Mouse (Mus musculus): ENCODE results near the gene Bfsp1. TPM values are rescaled to one million over a fixed set of nuclear protein-coding genes. Genes with fewer than 3 reads are reported as not detected.

Bfsp1 gene
- polyA plus RNA-seq, 1 experiment = 3.9 TPM

DNA sequence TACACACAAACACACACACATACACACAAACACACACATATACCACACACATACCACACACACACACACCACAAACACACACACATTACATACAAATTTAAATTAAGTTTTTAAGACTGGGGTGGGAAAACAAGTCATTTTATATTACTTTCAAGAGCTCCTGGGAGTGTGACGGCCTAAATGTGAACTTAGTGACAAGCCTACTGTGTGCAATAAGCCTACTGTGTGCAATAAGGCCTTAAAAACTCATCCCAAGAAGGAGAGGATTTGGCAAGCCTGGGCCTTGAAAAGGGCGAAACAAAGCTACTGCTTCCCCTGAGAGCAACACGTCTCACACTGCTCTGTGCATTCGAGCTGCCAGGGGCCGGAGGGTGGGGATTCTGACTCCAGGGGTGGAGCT, 30.3 kb downstream of the Bfsp1 start:
- 83% methylated on average over 5 of the region's 5 CpGs for WGBS
- Histone ChIP-seq H3K4me3 (ENCODE audit: low read depth, low read length) (no peak overlapping the region), H3K4me1 (ENCODE audit: control insufficient read depth, insufficient read depth, insufficient read length, low read length) (peaks cover 3% of the 10 kb centered on the region; the same call in 1 of the 2 replicates)

GRCm38 (mm10) chr2:143831645-143832044, 31.3 kb downstream of the Bfsp1 start:
- Histone ChIP-seq H3K27ac (ENCODE audit: insufficient read depth, low read depth, low read length) (no peak overlapping the region), H3K27me3 (ENCODE audit: control insufficient read depth, insufficient read depth, low read length) (no peaks in the 10 kb centered on the region), H3K36me3 (ENCODE audit: control insufficient read depth, insufficient read depth, low read length) (no peaks in the 10 kb centered on the region), H3K4me3 (ENCODE audit: low read depth, low read length) (no peak overlapping the region), H3K4me1 (ENCODE audit: control insufficient read depth, insufficient read depth, insufficient read length, low read length) (no peaks in the 10 kb centered on the region)
- 53% methylated on average over 17 of the region's 17 CpGs for WGBS
- TF ChIP-seq CTCF (IDR thresholded peaks at IDR 0.05; ENCODE audit: extremely low read depth, insufficient read length, insufficient replicate concordance, low read depth, low read length) (no peak), POLR2A (IDR thresholded peaks at IDR 0.05; ENCODE audit: low read depth, low read length) (no peak)

More for the DNA sequence above, 30.3 kb downstream of the Bfsp1 start:
- Histone ChIP-seq H3K36me3 (ENCODE audit: control insufficient read depth, insufficient read depth, low read length) (no peaks in the 10 kb centered on the region), H3K27ac (ENCODE audit: insufficient read depth, low read depth, low read length) (no peak overlapping the region), H3K27me3 (ENCODE audit: control insufficient read depth, insufficient read depth, low read length) (no peaks in the 10 kb centered on the region)
- TF ChIP-seq CTCF (IDR thresholded peaks at IDR 0.05; ENCODE audit: extremely low read depth, insufficient read length, insufficient replicate concordance, low read depth, low read length) (no peak), POLR2A (IDR thresholded peaks at IDR 0.05; ENCODE audit: low read depth, low read length) (no peak)

DNA sequence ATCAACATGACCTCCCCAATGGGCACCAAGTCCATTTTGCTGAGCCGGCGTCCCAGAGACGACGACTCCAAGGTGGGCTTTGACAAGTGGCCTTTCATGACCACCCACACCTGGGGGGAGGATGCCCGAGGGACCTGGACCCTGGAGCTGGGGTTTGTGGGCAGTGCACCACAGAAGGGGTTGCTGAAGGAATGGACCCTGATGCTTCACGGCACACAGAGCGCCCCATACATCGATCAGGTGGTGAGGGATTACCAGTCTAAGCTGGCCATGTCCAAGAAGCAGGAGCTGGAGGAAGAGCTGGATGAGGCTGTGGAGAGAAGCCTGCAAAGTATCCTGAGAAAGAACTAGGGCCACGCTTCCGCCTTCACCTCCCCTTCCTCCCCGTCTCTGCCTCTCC, 49.5 kb downstream of the Bfsp1 start:
- no peak overlapping the region for H3K4me3 ChIP-seq (ENCODE audit: low read depth, low read length)
- TF ChIP-seq POLR2A (IDR thresholded peaks at IDR 0.05; ENCODE audit: low read depth, low read length) (no peak), CTCF (IDR thresholded peaks at IDR 0.05; ENCODE audit: extremely low read depth, insufficient read length, insufficient replicate concordance, low read depth, low read length) (no peak)
- 85% methylated on average over 11 of the region's 11 CpGs for WGBS
- no peak overlapping the region for H3K27ac ChIP-seq (ENCODE audit: insufficient read depth, low read depth, low read length)
- H3K4me1 ChIP-seq (ENCODE audit: control insufficient read depth, insufficient read depth, insufficient read length, low read length) = no peaks in the 10 kb centered on the region
- H3K36me3 ChIP-seq (ENCODE audit: control insufficient read depth, insufficient read depth, low read length) = no peaks in the 10 kb centered on the region
- H3K27me3 ChIP-seq (ENCODE audit: control insufficient read depth, insufficient read depth, low read length) = no peaks in the 10 kb centered on the region

DNA sequence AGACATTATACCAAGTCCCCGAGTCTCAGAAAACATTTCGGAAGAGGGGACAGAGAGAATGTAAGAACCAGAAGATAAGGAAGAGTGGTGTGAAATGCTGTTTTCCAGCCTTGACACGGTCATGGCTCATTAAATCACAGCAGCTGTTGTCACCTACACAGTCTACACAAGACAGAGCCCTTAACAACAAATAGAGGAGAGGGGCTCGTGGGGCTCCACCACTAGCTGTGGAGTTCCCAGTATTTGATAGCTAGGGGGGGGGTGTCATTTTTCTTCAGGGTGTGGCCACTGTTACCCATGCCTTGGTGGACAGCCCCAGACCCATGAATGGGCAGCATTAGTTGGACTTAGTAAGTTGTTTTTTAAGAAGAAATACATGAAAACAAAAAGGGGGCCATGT, 50.7 kb downstream of the Bfsp1 start:
- Histone ChIP-seq H3K36me3 (ENCODE audit: control insufficient read depth, insufficient read depth, low read length) (no peaks in the 10 kb centered on the region), H3K27ac (ENCODE audit: insufficient read depth, low read depth, low read length) (no peak overlapping the region), H3K4me3 (ENCODE audit: low read depth, low read length) (no peak overlapping the region), H3K27me3 (ENCODE audit: control insufficient read depth, insufficient read depth, low read length) (no peaks in the 10 kb centered on the region), H3K4me1 (ENCODE audit: control insufficient read depth, insufficient read depth, insufficient read length, low read length) (no peaks in the 10 kb centered on the region)
- WGBS = 69% methylated on average over 4 of the region's 4 CpGs
- no peak for TF ChIP-seq CTCF (IDR thresholded peaks at IDR 0.05; ENCODE audit: extremely low read depth, insufficient read length, insufficient replicate concordance, low read depth, low read length)
- TF ChIP-seq POLR2A (IDR thresholded peaks at IDR 0.05; ENCODE audit: low read depth, low read length) = no peak

DNA sequence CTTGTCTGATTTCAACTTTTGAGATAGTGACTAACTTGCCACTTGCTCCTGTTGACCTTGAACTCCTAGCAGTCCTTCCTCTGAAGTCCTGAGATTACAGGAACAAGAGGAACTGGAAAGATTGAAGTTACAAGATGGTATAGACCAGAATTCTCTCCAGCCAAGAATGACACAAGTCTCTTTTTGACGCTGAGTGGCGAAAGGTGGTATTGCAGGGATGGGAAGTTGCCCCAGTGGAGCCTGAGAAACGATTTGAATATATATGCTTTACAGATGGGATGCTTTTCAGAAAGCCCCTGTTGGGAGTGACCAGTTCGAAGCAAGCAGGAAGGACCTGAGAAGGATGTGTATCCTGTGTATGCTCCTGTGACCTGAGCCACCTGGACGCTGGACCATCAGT, 54.2 kb downstream of the Bfsp1 start:
- Histone ChIP-seq H3K36me3 (ENCODE audit: control insufficient read depth, insufficient read depth, low read length) (no peaks in the 10 kb centered on the region), H3K4me3 (ENCODE audit: low read depth, low read length) (no peak overlapping the region), H3K27ac (ENCODE audit: insufficient read depth, low read depth, low read length) (no peak overlapping the region), H3K4me1 (ENCODE audit: control insufficient read depth, insufficient read depth, insufficient read length, low read length) (no peaks in the 10 kb centered on the region), H3K27me3 (ENCODE audit: control insufficient read depth, insufficient read depth, low read length) (no peaks in the 10 kb centered on the region)
- TF ChIP-seq POLR2A (IDR thresholded peaks at IDR 0.05; ENCODE audit: low read depth, low read length) (no peak), CTCF (IDR thresholded peaks at IDR 0.05; ENCODE audit: extremely low read depth, insufficient read length, insufficient replicate concordance, low read depth, low read length) (no peak)
- 63% methylated on average over 5 of the region's 5 CpGs for WGBS

GRCm38 (mm10) chr2:143806924-143807664, 55.9 kb downstream of the Bfsp1 start:
- Histone ChIP-seq H3K4me1 (ENCODE audit: control insufficient read depth, insufficient read depth, insufficient read length, low read length) (no peaks in the 10 kb centered on the region), H3K27me3 (ENCODE audit: control insufficient read depth, insufficient read depth, low read length) (no peaks in the 10 kb centered on the region)
- 66% methylated on average over 9 of the region's 9 CpGs for WGBS

DNA sequence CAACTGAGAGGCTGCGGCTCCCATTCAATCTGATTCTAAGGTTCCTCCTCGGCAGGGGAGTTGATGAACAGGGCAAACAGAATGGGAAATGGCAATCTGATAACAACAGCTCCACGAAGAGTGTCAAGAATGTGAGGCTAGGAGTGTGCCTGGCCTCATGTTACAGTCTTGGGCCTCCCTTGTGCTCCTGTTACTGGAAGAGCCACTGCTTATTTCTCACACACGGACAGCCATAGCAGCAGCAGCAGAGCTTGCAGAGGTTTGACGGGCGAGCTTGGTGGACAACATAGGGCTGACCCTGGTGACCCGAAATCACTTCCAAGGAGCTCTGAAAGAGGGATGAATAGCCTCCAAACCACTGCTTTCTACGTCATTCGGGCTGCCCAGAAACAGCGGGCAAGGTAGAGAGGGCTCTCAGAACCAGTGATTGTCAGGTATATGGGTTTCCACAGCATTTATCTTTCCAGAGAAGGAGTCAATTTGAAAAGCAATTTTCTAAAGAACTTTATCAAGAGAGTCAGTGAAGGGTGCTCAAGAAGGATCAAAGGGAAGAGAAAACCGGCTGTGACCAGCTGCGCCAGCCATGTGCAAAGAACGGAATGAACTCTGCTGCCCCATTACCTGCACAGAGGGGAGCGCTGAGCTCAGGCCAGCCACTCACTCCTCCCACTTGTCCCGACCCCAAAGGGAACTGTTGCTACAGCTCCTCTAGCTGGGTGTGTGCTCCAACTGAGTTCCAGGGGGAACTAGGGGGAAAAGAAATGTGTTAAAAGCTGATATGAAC, 56.6 kb downstream of the Bfsp1 start:
- no peaks in the 10 kb centered on the region for H3K27me3 ChIP-seq (ENCODE audit: control insufficient read depth, insufficient read depth, low read length)
- TF ChIP-seq POLR2A (IDR thresholded peaks at IDR 0.05; ENCODE audit: low read depth, low read length) (no peak), CTCF (IDR thresholded peaks at IDR 0.05; ENCODE audit: extremely low read depth, insufficient read length, insufficient replicate concordance, low read depth, low read length) (no peak)

More at GRCm38 (mm10) chr2:143806924-143807664, 55.9 kb downstream of the Bfsp1 start:
- TF ChIP-seq POLR2A (IDR thresholded peaks at IDR 0.05; ENCODE audit: low read depth, low read length) (no peak), CTCF (IDR thresholded peaks at IDR 0.05; ENCODE audit: extremely low read depth, insufficient read length, insufficient replicate concordance, low read depth, low read length) (no peak)
- no peaks in the 10 kb centered on the region for H3K36me3 ChIP-seq (ENCODE audit: control insufficient read depth, insufficient read depth, low read length)
- no peak overlapping the region for H3K4me3 ChIP-seq (ENCODE audit: low read depth, low read length)
- H3K27ac ChIP-seq (ENCODE audit: insufficient read depth, low read depth, low read length) = no peak overlapping the region

More for the DNA sequence above, 56.6 kb downstream of the Bfsp1 start:
- 52% methylated on average over 15 of the region's 15 CpGs for WGBS
- Histone ChIP-seq H3K4me3 (ENCODE audit: low read depth, low read length) (no peak overlapping the region), H3K4me1 (ENCODE audit: control insufficient read depth, insufficient read depth, insufficient read length, low read length) (no peaks in the 10 kb centered on the region), H3K27ac (ENCODE audit: insufficient read depth, low read depth, low read length) (no peak overlapping the region), H3K36me3 (ENCODE audit: control insufficient read depth, insufficient read depth, low read length) (no peaks in the 10 kb centered on the region)
